Mouse (Mus musculus): Measurements from ENCODE around the gene Ncoa1.

Ncoa1 gene

GRCm38 (mm10) chr12:4212908-4213307, 264.1 kb downstream of the Ncoa1 start:
- DNase-seq (ENCODE audit: low spot score in 2 of 2): no peak

GRCm38 (mm10) chr12:4211174-4211573, 265.8 kb downstream of the Ncoa1 start:
- no peak for DNase-seq (ENCODE audit: low spot score in 2 of 2)

GRCm38 (mm10) chr12:4209196-4209595, 267.8 kb downstream of the Ncoa1 start:
- DNase-seq (ENCODE audit: low spot score in 2 of 2): no peak

GRCm38 (mm10) chr12:4208405-4209133, 268.4 kb downstream of the Ncoa1 start:
- DNase-seq (ENCODE audit: low spot score in 2 of 2): peak in 1 of 2 experiments; percentile 84

- DNase-seq (ENCODE audit: low spot score in 2 of 2): no peak
Observed at GRCm38 (mm10) chr12:4206106-4206505, 270.9 kb downstream of the Ncoa1 start.

GRCm38 (mm10) chr12:4202206-4202605, 274.8 kb downstream of the Ncoa1 start:
- no peak for DNase-seq (ENCODE audit: low spot score in 2 of 2)

- DNase-seq (ENCODE audit: low spot score in 2 of 2): peak in 1 of 2 experiments; percentile 80
Observed at GRCm38 (mm10) chr12:4201454-4202200, 275.4 kb downstream of the Ncoa1 start.

GRCm38 (mm10) chr12:4199271-4199670, 277.7 kb downstream of the Ncoa1 start:
- DNase-seq (ENCODE audit: low spot score in 2 of 2): no peak

- no peak for DNase-seq (ENCODE audit: low spot score in 2 of 2)
Observed at GRCm38 (mm10) chr12:4198702-4199101, 278.3 kb downstream of the Ncoa1 start.

Data from left cerebral cortex, adult 9 months (tissue).